20 mouse cellular contexts compared by ENCODE assay signal in genomic region chr13:94491159-94491558, GRCm38 (mm10).
"Had no signal": no experiment of that assay in that cellular context is flagged by ENCODE, and none has a peak within 500 bp of the region (broad histone marks: within the 10 kb centered on the region; RNA-seq: fewer than 3 reads in every experiment).

No protein-coding gene starts in this region.

- H3K4me2 ChIP-seq: limb, embryonic 13.5 days; liver, embryonic 12.5 days; liver, embryonic 15.5 days; lung, embryonic 15.5 days; midbrain, embryonic 12.5 days had no signal

- H3K9me3 ChIP-seq: limb, embryonic 10.5 days; limb, embryonic 13.5 days; liver, embryonic 12.5 days; liver, embryonic 15.5 days; lung, embryonic 15.5 days; megakaryocyte, embryonic 14.5 days; midbrain, embryonic 12.5 days had no signal

- H3K4me1 ChIP-seq: limb, embryonic 10.5 days; limb, embryonic 13.5 days; liver, embryonic 12.5 days; liver, embryonic 15.5 days; lung, embryonic 15.5 days; megakaryocyte, embryonic 14.5 days; midbrain, embryonic 12.5 days had no signal

- H3K9ac ChIP-seq: limb, embryonic 13.5 days; liver, embryonic 12.5 days; liver, embryonic 15.5 days; lung, embryonic 15.5 days; midbrain, embryonic 12.5 days had no signal

- H3K27me3 ChIP-seq: limb, embryonic 13.5 days; liver, embryonic 12.5 days; liver, embryonic 15.5 days; lung, embryonic 15.5 days; megakaryocyte, embryonic 14.5 days had no signal

- DNase-seq: kidney, adult 18-20 months; kidney, adult 9 months; kidney, postnatal 14 days; kidney, postnatal 4 days; layer of hippocampus, postnatal 36 days; liver; lung, adult 18-20 months; lung, postnatal 10 days; lung, postnatal 36 days; thymus, adult 18-20 months; thymus, postnatal 36 days had no signal

- H3K27ac ChIP-seq: limb, embryonic 10.5 days; limb, embryonic 13.5 days; liver, embryonic 12.5 days; liver, embryonic 15.5 days; lung, embryonic 15.5 days; midbrain, embryonic 12.5 days had no signal

- ATAC-seq: intestine, embryonic 16.5 days; liver, embryonic 12.5 days had no signal

- H3K4me3 ChIP-seq: limb, embryonic 10.5 days; limb, embryonic 13.5 days; liver, embryonic 12.5 days; liver, embryonic 15.5 days; lung, embryonic 15.5 days; megakaryocyte, embryonic 14.5 days; midbrain, embryonic 12.5 days; myocyte had no signal
